Mouse (Mus musculus) embryonic facial prominence, embryonic 15.5 days (tissue): Measurements from ENCODE around the gene Ezr. TPM values are rescaled to one million over a fixed set of nuclear protein-coding genes. Genes with fewer than 3 reads are reported as not detected.
"Not testable (repeated sequence)": the region's sequence is repeated elsewhere in the genome, so short reads cannot be mapped to it uniquely, and the experiment has no call there.

Experiments used
- ATAC-seq: fragments of 200-750 bp; cut with Nextera tagmentation; 2 replicates; pipeline ENCODE4 v1.8.0; 2017; ENCODE audit warnings: low read depth, moderate TSS enrichment; ENCODE audit not compliant: insufficient number of reproducible peaks, low FRiP score, low TSS enrichment
- H3K27ac ChIP-seq: fragments of 300-500 bp; sonication (generic); replicated peaks from 2 replicates; pipeline ENCODE4 v1.5.1; 2015; ENCODE audit warnings: mild to moderate bottlenecking, inconsistent platforms
- H3K27me3 ChIP-seq: fragments of 300-500 bp; sonication (generic); 2 replicates; pipeline ENCODE4 v1.6.1; 2015; ENCODE audit warnings: inconsistent platforms
- H3K36me3 ChIP-seq: fragments of 300-500 bp; sonication (generic); 2 replicates; pipeline ENCODE4 v1.6.1; 2015; ENCODE audit warnings: mild to moderate bottlenecking, inconsistent platforms
- H3K4me1 ChIP-seq: fragments of 300-500 bp; sonication (generic); 2 replicates; pipeline ENCODE4 v1.6.1; 2015; ENCODE audit warnings: inconsistent platforms
- H3K4me2 ChIP-seq: fragments of 300-500 bp; sonication (generic); replicated peaks from 2 replicates; pipeline ENCODE4 v1.6.1; 2015; ENCODE audit warnings: mild to moderate bottlenecking, inconsistent platforms
- H3K4me3 ChIP-seq: fragments of 300-500 bp; sonication (generic); replicated peaks from 2 replicates; pipeline ENCODE4 v1.5.1; 2015; ENCODE audit warnings: mild to moderate bottlenecking, inconsistent platforms
- H3K9ac ChIP-seq: fragments of 300-500 bp; sonication (generic); 2 replicates; pipeline ENCODE4 v1.6.1; 2015; ENCODE audit warnings: inconsistent platforms
- H3K9me3 ChIP-seq: fragments of 300-500 bp; sonication (generic); replicated peaks from 2 replicates; pipeline ENCODE4 v1.6.1; 2016; ENCODE audit warnings: inconsistent platforms
- WGBS: fragments of 180-500 bp; shearing (Covaris S2); methylation state at CpG from one replicate; pipeline ENCODE4 v1.1.7; 2015; 5-methylcytosine and 5-hydroxymethylcytosine counted together
- polyA plus RNA-seq: library from polyadenylated mRNA; unstranded; fragments of >200 nt; fragmentation: Nextera tagmentation; extraction: Ambion mirVana; gene quantifications from 2 replicates; pipeline ENCODE4 v1.2.1, GENCODE M21; 2015

The Ezr gene
- polyA plus RNA-seq, 1 experiment from 2014 or later, result 96.0 TPM

GRCm38 (mm10) chr17:6733322-6733875 is 49.2 kb downstream of the Ezr start:
- H3K4me2 ChIP-seq, result no peak overlapping the region
- 87% methylated on average over 10 of the region's 10 CpGs for WGBS

GRCm38 (mm10) chr17:6732665-6733064 is 49.9 kb downstream of the Ezr start:
- H3K4me1 ChIP-seq, result peaks cover 18% of the 10 kb centered on the region; the same call in 1 of the 2 replicates
- no peak overlapping the region for H3K9ac ChIP-seq
- H3K9me3 ChIP-seq, result no peaks in the 10 kb centered on the region
- H3K4me2 ChIP-seq, result no peak overlapping the region
- no peak for ATAC-seq
- H3K36me3 ChIP-seq, result no peaks in the 10 kb centered on the region
- no peak overlapping the region for H3K27ac ChIP-seq
- H3K27me3 ChIP-seq, result no peaks in the 10 kb centered on the region
- no peak overlapping the region for H3K4me3 ChIP-seq
- 86% methylated on average over 4 of the region's 4 CpGs for WGBS

More at GRCm38 (mm10) chr17:6733322-6733875, 49.2 kb downstream of the Ezr start:
- H3K4me3 ChIP-seq, result no peak overlapping the region
- H3K36me3 ChIP-seq, result peaks cover 3% of the 10 kb centered on the region; the same call in 1 of the 2 replicates
- H3K9ac ChIP-seq, result no peak overlapping the region
- no peaks in the 10 kb centered on the region for H3K27me3 ChIP-seq
- ATAC-seq, result no peak
- peaks cover 19% of the 10 kb centered on the region; the same call in 1 of the 2 replicates for H3K4me1 ChIP-seq
- H3K9me3 ChIP-seq, result no peaks in the 10 kb centered on the region
- no peak overlapping the region for H3K27ac ChIP-seq

DNA sequence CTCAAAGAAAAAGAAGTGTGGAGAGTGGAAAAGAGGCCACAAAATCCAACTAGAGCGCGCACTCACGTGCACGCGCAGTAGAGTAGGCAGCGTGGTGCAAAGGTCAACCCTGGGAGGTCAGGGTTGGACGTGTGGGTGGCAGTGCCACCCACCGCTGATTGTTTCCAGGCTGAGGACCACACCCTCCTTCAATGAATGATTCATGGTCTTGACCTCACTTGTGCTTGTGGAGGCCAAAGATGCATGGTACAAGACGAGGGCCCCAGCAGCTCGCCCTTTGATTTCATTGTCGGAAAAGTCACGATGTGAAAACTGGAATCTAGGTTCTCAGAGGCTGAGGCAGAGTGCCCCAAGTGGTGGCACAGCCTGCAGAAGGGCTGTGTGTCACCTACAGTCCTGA is 51.0 kb downstream of the Ezr start:
- H3K27ac ChIP-seq, result no peak overlapping the region
- H3K36me3 ChIP-seq, result no peaks in the 10 kb centered on the region
- H3K4me1 ChIP-seq, result peaks cover 8% of the 10 kb centered on the region; the same call in 1 of the 2 replicates
- H3K4me3 ChIP-seq, result no peak overlapping the region
- no peak overlapping the region for H3K9ac ChIP-seq
- no peak overlapping the region for H3K4me2 ChIP-seq
- H3K27me3 ChIP-seq, result no peaks in the 10 kb centered on the region
- WGBS, result 87% methylated on average over 12 of the region's 12 CpGs
- ATAC-seq, result no peak
- H3K9me3 ChIP-seq, result no peaks in the 10 kb centered on the region

- Histone ChIP-seq H3K4me2 (no peak overlapping the region), H3K27me3 (no peaks in the 10 kb centered on the region), H3K4me3 (no peak overlapping the region), H3K27ac (no peak overlapping the region), H3K9ac (no peak overlapping the region), H3K4me1 (0 out of 2 replicates have a peak, but pooled peaks cover 3% of the 10 kb centered on the region), H3K36me3 (no peaks in the 10 kb centered on the region), H3K9me3 (no peaks in the 10 kb centered on the region)
- ATAC-seq, result no peak
- WGBS, result 62% methylated on average over 8 of the region's 8 CpGs
These were observed 51.5 kb downstream of the Ezr start for GRCm38 (mm10) chr17:6731132-6731531.

DNA sequence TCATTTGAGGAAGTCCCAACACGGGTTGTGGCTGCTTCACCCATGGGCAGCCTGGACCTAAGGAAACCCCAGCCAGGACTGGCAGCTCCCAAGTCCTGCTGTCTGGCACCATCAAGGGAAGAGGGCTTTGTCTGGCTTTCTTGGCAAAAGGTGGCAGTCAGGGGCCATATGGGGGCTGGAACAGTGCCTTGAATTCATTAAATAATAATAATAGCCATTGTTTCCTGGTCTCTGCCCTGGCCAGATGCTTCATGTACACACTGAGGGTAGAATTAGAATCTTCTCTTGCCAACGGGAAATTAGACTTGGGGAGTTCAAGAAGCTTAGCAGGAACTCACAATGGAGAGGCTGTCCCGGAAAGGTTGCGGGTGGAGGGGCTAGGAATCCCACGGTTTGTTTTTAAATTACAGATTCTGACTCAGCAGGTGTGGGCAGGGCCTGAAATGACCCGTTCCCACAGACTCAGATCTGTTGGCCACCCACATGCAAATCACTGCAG is 53.3 kb downstream of the Ezr start:
- WGBS, result 12% methylated on average over 6 of the region's 6 CpGs
- Histone ChIP-seq H3K4me2 (no peak overlapping the region), H3K27me3 (no peaks in the 10 kb centered on the region), H3K4me3 (no peak overlapping the region), H3K4me1 (0 out of 2 replicates have a peak, but pooled peaks cover 3% of the 10 kb centered on the region), H3K27ac (no peak overlapping the region), H3K9me3 (no peaks in the 10 kb centered on the region), H3K36me3 (no peaks in the 10 kb centered on the region), H3K9ac (no peak overlapping the region)
- ATAC-seq, result 0 out of 2 replicates have a peak, but pooled peaks have one; percentile 11

- H3K4me3 ChIP-seq, result no peak overlapping the region
- no peaks in the 10 kb centered on the region for H3K9me3 ChIP-seq
- H3K27me3 ChIP-seq, result no peaks in the 10 kb centered on the region
- 0 out of 2 replicates have a peak, but pooled peaks cover 3% of the 10 kb centered on the region for H3K4me1 ChIP-seq
- no peak overlapping the region for H3K4me2 ChIP-seq
- H3K9ac ChIP-seq, result no peak overlapping the region
- H3K27ac ChIP-seq, result no peak overlapping the region
- WGBS, result 92% methylated on average over 12 of the region's 12 CpGs
- no peak for ATAC-seq
- H3K36me3 ChIP-seq, result no peaks in the 10 kb centered on the region
These were observed 54.5 kb downstream of the Ezr start for GRCm38 (mm10) chr17:6727996-6728610.

DNA sequence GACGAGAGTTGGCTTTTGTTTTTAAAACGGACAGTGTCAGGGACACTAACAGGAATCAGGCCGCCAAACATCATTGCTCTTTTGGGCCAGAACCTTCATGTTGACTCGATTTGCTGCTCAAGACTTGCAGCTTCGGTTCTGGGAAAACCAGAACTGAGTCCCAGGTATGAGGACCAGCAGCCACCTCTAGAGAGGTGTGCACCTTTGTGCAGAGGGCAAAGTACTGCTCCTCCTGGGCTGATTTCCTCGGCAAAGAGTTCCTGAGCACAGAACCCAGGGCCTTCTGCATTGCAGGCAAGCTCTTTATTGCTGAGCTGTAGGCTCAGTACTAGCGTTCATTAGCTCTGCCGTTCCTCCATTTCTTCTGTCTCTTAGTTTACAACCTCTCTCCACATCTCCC is 68.6 kb downstream of the Ezr start:
- H3K4me3 ChIP-seq, H3K27me3 ChIP-seq, H3K9ac ChIP-seq, H3K4me2 ChIP-seq, H3K36me3 ChIP-seq, H3K27ac ChIP-seq, H3K9me3 ChIP-seq, ATAC-seq, H3K4me1 ChIP-seq: not testable (repeated sequence)
- 77% methylated on average over 8 of the region's 8 CpGs for WGBS

DNA sequence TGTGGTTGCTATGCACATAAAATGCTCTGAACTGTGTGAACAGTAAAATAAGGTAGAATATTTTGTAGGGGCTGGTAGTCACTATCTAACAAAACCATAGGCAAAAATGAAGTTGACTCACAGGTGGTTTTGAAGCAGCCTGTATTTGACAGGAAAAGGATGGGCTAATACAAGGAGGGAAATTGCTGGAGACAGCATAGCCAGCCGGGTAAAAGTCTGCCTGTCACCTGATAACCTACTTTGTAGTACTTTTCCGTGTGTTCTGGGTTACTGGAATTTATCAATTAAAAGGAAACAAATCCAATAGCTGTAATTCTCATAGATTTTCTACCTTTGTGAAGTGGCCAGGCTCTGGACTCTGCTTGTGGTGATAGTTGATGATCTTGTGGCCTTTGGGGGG is 69.1 kb downstream of the Ezr start:
- not testable (repeated sequence) for H3K4me2 ChIP-seq, H3K9ac ChIP-seq, ATAC-seq, H3K4me1 ChIP-seq, H3K27ac ChIP-seq, H3K27me3 ChIP-seq, H3K36me3 ChIP-seq, H3K4me3 ChIP-seq, H3K9me3 ChIP-seq
- 51% methylated on average over 2 of the region's 2 CpGs for WGBS

DNA sequence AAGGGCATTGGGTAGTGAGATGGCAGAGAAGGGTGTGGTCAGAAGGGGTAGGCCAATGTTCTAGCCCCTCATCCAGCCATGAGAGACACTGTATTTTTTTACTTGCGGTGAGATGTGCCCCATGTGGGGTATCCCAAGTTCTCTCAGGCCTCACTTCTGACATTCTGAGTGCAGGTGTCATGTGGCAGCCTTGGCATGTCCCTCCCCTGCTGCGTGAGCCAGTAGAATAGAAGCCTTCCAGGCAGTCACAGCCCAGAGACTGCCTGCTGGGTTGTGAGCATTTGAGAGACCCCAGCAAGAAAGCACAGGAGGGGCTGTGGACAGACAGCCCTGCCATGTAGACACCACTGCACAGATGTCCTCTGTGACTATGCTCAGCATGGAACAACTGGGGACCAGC is 74.4 kb downstream of the Ezr start:
- H3K9me3 ChIP-seq, H3K27ac ChIP-seq, H3K4me1 ChIP-seq, H3K9ac ChIP-seq, ATAC-seq, H3K36me3 ChIP-seq, H3K27me3 ChIP-seq, H3K4me2 ChIP-seq, H3K4me3 ChIP-seq: not testable (repeated sequence)
- 72% methylated on average over 2 of the region's 2 CpGs for WGBS

- 84% methylated on average over 5 of the region's 5 CpGs for WGBS
- not testable (repeated sequence) for H3K9me3 ChIP-seq, H3K36me3 ChIP-seq
These were observed 75.2 kb downstream of the Ezr start for GRCm38 (mm10) chr17:6707422-6707821.

DNA sequence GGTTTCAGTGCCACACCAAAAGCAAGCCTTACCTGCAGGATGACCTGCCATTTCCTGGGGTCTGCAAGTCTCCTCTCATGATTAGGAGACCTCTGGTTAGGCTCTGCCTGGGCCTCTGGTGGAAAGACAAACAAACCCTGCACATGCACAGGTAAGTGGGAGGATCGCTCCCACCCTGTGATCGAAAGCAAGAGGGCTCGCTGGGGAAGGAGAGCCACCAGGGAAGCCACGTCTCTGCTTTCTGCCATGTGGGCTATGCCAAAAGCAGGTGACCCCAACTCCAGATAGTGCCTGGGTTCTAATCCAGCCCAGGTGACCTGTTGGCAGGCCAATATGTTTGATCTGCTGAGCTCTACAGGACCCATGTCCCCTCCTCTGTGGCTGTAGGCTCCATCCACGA is 76.1 kb downstream of the Ezr start:
- not testable (repeated sequence) for H3K27me3 ChIP-seq, H3K4me1 ChIP-seq, H3K4me3 ChIP-seq, H3K36me3 ChIP-seq, H3K4me2 ChIP-seq, H3K9me3 ChIP-seq, H3K9ac ChIP-seq, ATAC-seq, H3K27ac ChIP-seq
- 88% methylated on average over 5 of the region's 5 CpGs for WGBS

More at GRCm38 (mm10) chr17:6707422-6707821, 75.2 kb downstream of the Ezr start:
- ATAC-seq, H3K4me1 ChIP-seq, H3K4me3 ChIP-seq, H3K27me3 ChIP-seq, H3K4me2 ChIP-seq, H3K27ac ChIP-seq, H3K9ac ChIP-seq: not testable (repeated sequence)
